Mouse (Mus musculus): Measurements from ENCODE around the gene AI467606.

AI467606 gene

GRCm38 (mm10) chr7:127121061-127121910 lies 30.1 kb downstream of the AI467606 start:
- no peak for DNase-seq (ENCODE audit: low read depth)

- no peak for DNase-seq (ENCODE audit: low read depth)
These were observed 30.7 kb downstream of the AI467606 start, which contains the start of gene Qprt for GRCm38 (mm10) chr7:127121911-127122270. TSS of gene Qprt (minus strand) at chr7:127122226.

GRCm38 (mm10) chr7:127129638-127130037 lies 38.5 kb downstream of the AI467606 start:
- DNase-seq (ENCODE audit: low read depth) = peak; percentile 81

GRCm38 (mm10) chr7:127133125-127133524 lies 42.0 kb downstream of the AI467606 start:
- no peak for DNase-seq (ENCODE audit: low read depth)

- peak; percentile 77 for DNase-seq (ENCODE audit: low read depth)
These were observed 43.8 kb downstream of the AI467606 start for GRCm38 (mm10) chr7:127134821-127135447.

GRCm38 (mm10) chr7:127136181-127137071 lies 45.3 kb downstream of the AI467606 start:
- peak; percentile 41 for DNase-seq (ENCODE audit: low read depth)

- peak; percentile 92 for DNase-seq (ENCODE audit: low read depth)
These were observed 46.3 kb downstream of the AI467606 start, which contains the start of gene Spn for GRCm38 (mm10) chr7:127137262-127138017. TSS of gene Spn (minus strand) at chr7:127137823.

GRCm38 (mm10) chr7:127139100-127139499 lies 47.9 kb downstream of the AI467606 start:
- DNase-seq (ENCODE audit: low read depth) = no peak

GRCm38 (mm10) chr7:127139562-127139961 lies 48.4 kb downstream of the AI467606 start:
- DNase-seq (ENCODE audit: low read depth) = no peak

GRCm38 (mm10) chr7:127140623-127141404 lies 49.7 kb downstream of the AI467606 start:
- DNase-seq (ENCODE audit: low read depth) = peak; percentile 67

GRCm38 (mm10) chr7:127142214-127142613 lies 51.1 kb downstream of the AI467606 start:
- no peak for DNase-seq (ENCODE audit: low read depth)

- no peak for DNase-seq (ENCODE audit: low read depth)
These were observed 51.5 kb downstream of the AI467606 start for GRCm38 (mm10) chr7:127142666-127143065.

All from 416B (cell line).